Mouse (Mus musculus) erythroblast, embryonic 14.5 days (primary cell): ENCODE measurements around the gene Alg2.

Experiments used
- GATA1 ChIP-seq: IDR thresholded peaks from 2 replicates; pipeline ENCODE4 v1.6.1; 2012; ENCODE audit warnings: low read length, inconsistent platforms, mixed read lengths
- TAL1 ChIP-seq: IDR thresholded peaks from 3 replicates; pipeline ENCODE4 v1.6.1; 2012; ENCODE audit warnings: low read length, inconsistent platforms, mixed read lengths

DNA sequence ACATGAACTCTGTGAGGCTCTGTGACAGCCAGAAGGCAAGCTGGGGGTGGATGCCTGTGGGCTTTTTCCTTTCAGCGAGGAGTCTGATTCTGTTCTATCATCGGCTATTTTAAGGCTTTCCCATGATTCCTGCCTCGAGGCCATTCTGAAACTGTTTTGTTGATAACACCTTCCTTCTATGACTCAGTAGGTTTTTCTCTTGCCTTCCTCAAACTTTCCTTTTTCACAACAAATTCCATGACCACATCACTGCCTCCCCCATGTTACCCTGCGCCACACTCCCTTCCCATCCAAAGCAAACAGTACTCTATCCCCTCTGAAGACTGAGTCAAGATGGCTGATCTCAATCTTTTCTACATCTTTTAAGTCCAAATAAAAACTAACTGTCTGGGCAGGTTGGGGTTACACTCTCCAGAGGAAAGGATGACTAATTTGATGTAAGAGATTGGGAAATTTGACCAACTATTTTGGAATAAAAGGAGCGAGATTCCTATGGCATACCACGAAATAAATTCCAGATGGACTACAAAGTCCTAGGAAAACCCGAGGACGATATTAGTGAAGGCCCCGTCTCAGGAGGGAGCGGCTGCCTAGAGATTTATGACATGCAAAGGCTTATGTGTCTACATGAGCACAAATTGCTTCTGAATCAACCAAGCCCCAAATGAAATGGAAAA, 30.8 kb upstream of the Alg2 start:
- TF ChIP-seq TAL1, result no peak
- no peak for TF ChIP-seq GATA1
